ENCODE assay signal across 8 mouse cellular contexts in genomic region chrX:60892098-60892800, GRCm38 (mm10). TPM values are rescaled to one million over a fixed set of nuclear protein-coding genes. Genes with fewer than 3 reads are reported as not detected.
DNase-seq lines count a peak whose midpoint lies in the region; ATAC-seq and TF ChIP-seq lines count a peak whose summit lies in the region.

No protein-coding gene starts in this region.

- WGBS in lung, embryonic 14.5 days, result 9% methylated on average over 42 of the region's 102 CpGs
- 16% methylated on average over 53 of the region's 102 CpGs for WGBS in neural tube, embryonic 12.5 days

- intact Hi-C loops in left cerebral cortex, postnatal 14 days (cut with DNase I), result loop anchor here (10.0 kb wide), 1 partner anchor 387 kb away; no protein-coding TSS in a partner anchor

- H3K4me2 ChIP-seq in lung, embryonic 14.5 days, result peak overlapping the region; percentile 65
- peak overlapping the region; percentile 63 for H3K4me2 ChIP-seq in neural tube, embryonic 12.5 days (replicated peaks)

- H3K4me1 ChIP-seq in lung, embryonic 14.5 days (ENCODE audit: insufficient read depth), result no peaks in the 10 kb centered on the region
- no peaks in the 10 kb centered on the region for H3K4me1 ChIP-seq in embryonic fibroblast, embryonic 13.5 days (ENCODE audit: control insufficient read depth, insufficient read depth, low read length)
- H3K4me1 ChIP-seq in neural tube, embryonic 12.5 days, result no peaks in the 10 kb centered on the region

- no peak overlapping the region for H3K27ac ChIP-seq in lung, embryonic 14.5 days (ENCODE audit: low read depth)
- no peak overlapping the region for H3K27ac ChIP-seq in embryonic fibroblast, embryonic 13.5 days (ENCODE audit: insufficient read depth, low read length)
- no peak overlapping the region for H3K27ac ChIP-seq in neural tube, embryonic 12.5 days

- peak; percentile 6 for DNase-seq in adrenal gland, postnatal 10 days
- no peak for DNase-seq in adrenal gland, postnatal 25 days
- DNase-seq in lung, embryonic 14.5 days, result peak; percentile 23
- DNase-seq in lung, postnatal 10 days, result no peak
- peak; percentile 20 to 23 for DNase-seq in left cerebral cortex, postnatal 14 days (ENCODE audit: low spot score in 2 of 2)
- DNase-seq in c-Kit-positive CD71-positive TER-119-positive erythroid progenitor cells, embryonic 14.5 days (ENCODE audit: low spot score), result no peak

- H3K4me3 ChIP-seq in lung, embryonic 14.5 days (ENCODE audit: low read depth, low read length), result peak overlapping the region; percentile 36
- H3K4me3 ChIP-seq in embryonic fibroblast, embryonic 13.5 days (ENCODE audit: insufficient read depth, low read length), result peak overlapping the region; percentile 18; the same call in 1 of the 2 replicates
- peak overlapping the region; percentile 52 for H3K4me3 ChIP-seq in neural tube, embryonic 12.5 days

- H3K9me3 ChIP-seq in lung, embryonic 14.5 days (ENCODE audit: low read depth, low read length), result no peaks in the 10 kb centered on the region
- H3K9me3 ChIP-seq in neural tube, embryonic 12.5 days, result no peaks in the 10 kb centered on the region

- peaks cover 89% of the 10 kb centered on the region for H3K27me3 ChIP-seq in lung, embryonic 14.5 days (ENCODE audit: insufficient read depth, low read length)
- no peaks in the 10 kb centered on the region for H3K27me3 ChIP-seq in neural tube, embryonic 12.5 days (replicated peaks)

- H3K9ac ChIP-seq in lung, embryonic 14.5 days, result no peak overlapping the region
- peak overlapping the region; percentile 58 for H3K9ac ChIP-seq in neural tube, embryonic 12.5 days

- H3K36me3 ChIP-seq in lung, embryonic 14.5 days (ENCODE audit: insufficient read depth), result no peaks in the 10 kb centered on the region
- no peaks in the 10 kb centered on the region for H3K36me3 ChIP-seq in neural tube, embryonic 12.5 days

- no peak for TF ChIP-seq POLR2A in embryonic fibroblast, embryonic 13.5 days (IDR thresholded peaks at IDR 0.05; ENCODE audit: low read depth, low read length)

- TF ChIP-seq CTCF in lung, embryonic 14.5 days (IDR thresholded peaks at IDR 0.05; ENCODE audit: low read depth), result no peak
- TF ChIP-seq CTCF in embryonic fibroblast, embryonic 13.5 days (IDR thresholded peaks at IDR 0.05; ENCODE audit: borderline replicate concordance, insufficient read depth, low read length), result no peak

- peak; percentile 64; the same call in 1 of the 2 replicates for ATAC-seq in lung, embryonic 14.5 days (ENCODE audit: insufficient read depth)
- ATAC-seq in neural tube, embryonic 12.5 days (ENCODE audit: low FRiP score, low read depth), result peak; percentile 25

RNA-seq across cellular contexts. Expression of gene Sox3, which starts 1.0 kb away (rescaled TPM):
- total RNA-seq in adrenal gland, postnatal 10 days (2021), result under 1 TPM in 1 of 2 experiments, not detected in 1; 0.42 TPM
- not detected in 2 replicates for total RNA-seq in adrenal gland, postnatal 25 days (2021)
- not detected in 2 replicates for polyA plus RNA-seq in lung, embryonic 14.5 days (2014; fragmentation: Nextera tagmentation; extraction: Ambion mirVana)
- not detected in 2 replicates for polyA plus RNA-seq in embryonic fibroblast, embryonic 13.5 days (2011; ENCODE audit: insufficient read length, low read depth, missing spikeins)
- total RNA-seq in left cerebral cortex, postnatal 14 days (2021), result 1 to 10 TPM; 2.7 to 3.3 TPM
- 3.8 and 5.1 TPM in 2 replicates for polyA plus RNA-seq in neural tube, embryonic 12.5 days (2016; fragmentation: Nextera tagmentation; extraction: Ambion mirVana)

Comparison
In these comparisons a context has a peak if more than half of its experiments do, and no peak if none do; other contexts are left out.
1. DNase-seq: peak in adrenal gland, postnatal 10 days (single experiment), lung, embryonic 14.5 days (single experiment) and left cerebral cortex, postnatal 14 days (2 of 2); none in adrenal gland, postnatal 25 days (single experiment), lung, postnatal 10 days (single experiment) and c-Kit-positive CD71-positive TER-119-positive erythroid progenitor cells, embryonic 14.5 days (single experiment).
2. Peak in every context shown above with its lines, with median percentiles within 50 percentile points of each other: H3K4me3 ChIP-seq.